Mouse (Mus musculus): Measurements from ENCODE around the gene Olig1. TPM values are rescaled to one million over a fixed set of nuclear protein-coding genes. Genes with fewer than 3 reads are reported as not detected.
A peak's percentile ranks its signal among the peaks of the same experiment; 100 is the strongest.
"Not testable (repeated sequence)": the region's sequence is repeated elsewhere in the genome, so short reads cannot be mapped to it uniquely, and the experiment has no call there.

Gene Olig1
- polyA plus RNA-seq, 1 experiment from 2014 or later, result 0.45 TPM

DNA sequence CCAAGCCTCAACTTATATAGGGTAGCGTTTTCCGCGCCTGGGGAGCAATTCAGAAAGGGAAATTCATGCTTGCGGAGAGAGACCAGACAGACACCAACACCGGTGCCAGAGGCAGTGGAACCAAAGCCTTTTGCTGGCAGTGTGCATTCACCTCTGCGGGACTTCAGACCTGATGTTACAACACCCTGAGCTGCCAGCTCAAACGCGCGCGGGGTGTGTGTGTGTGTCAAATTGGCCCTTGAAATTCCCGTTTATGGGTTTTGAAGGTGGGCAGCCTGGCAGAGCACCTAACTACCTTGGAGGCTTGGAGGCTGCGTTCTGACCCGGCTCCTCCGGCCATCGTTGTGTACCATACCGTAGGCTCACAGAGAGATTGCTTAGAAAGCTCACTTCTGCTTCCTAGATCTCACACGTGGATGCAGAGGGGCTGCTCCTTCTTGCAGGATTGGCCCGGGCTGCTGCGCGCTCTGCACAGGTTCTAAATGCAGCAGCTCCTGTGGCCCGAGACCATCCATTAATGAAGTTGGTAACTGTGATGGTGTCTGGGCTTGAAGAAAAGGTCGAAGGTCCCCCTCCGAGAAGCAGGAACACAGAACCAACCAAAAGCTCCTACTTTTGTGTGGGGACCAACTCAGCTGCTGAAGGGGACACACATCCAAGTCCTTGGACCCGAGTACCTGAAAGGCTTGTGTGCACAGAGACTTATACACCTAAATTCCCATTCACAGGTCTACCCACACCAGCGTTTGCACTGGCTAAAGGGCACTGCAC, 36.9 kb upstream of the Olig1 start:
- Histone ChIP-seq H3K9ac (ENCODE audit: low read length) (no peak overlapping the region), H3K4me3 (ENCODE audit: low read depth, low read length) (no peak overlapping the region), H3K9me3 (ENCODE audit: control insufficient read depth, low read length) (no peaks in the 10 kb centered on the region), H3K27me3 (ENCODE audit: control insufficient read depth, insufficient read depth, low read length) (peaks cover 96% of the 10 kb centered on the region), H3K4me1 (ENCODE audit: control insufficient read depth, insufficient read depth, low read length) (no peaks in the 10 kb centered on the region), H3K4me2 (ENCODE audit: low read depth) (no peak overlapping the region; the same call in 1 of the 2 replicates), H3K27ac (ENCODE audit: low read depth, low read length) (no peak overlapping the region), H3K36me3 (ENCODE audit: control insufficient read depth, insufficient read depth, low read length) (no peaks in the 10 kb centered on the region)
- peak; percentile 21 for DNase-seq (ENCODE audit: low spot score)
- no peak for ATAC-seq (ENCODE audit: insufficient read depth, low FRiP score, low TSS enrichment)
- WGBS, result 3% methylated on average over 25 of the region's 25 CpGs

DNA sequence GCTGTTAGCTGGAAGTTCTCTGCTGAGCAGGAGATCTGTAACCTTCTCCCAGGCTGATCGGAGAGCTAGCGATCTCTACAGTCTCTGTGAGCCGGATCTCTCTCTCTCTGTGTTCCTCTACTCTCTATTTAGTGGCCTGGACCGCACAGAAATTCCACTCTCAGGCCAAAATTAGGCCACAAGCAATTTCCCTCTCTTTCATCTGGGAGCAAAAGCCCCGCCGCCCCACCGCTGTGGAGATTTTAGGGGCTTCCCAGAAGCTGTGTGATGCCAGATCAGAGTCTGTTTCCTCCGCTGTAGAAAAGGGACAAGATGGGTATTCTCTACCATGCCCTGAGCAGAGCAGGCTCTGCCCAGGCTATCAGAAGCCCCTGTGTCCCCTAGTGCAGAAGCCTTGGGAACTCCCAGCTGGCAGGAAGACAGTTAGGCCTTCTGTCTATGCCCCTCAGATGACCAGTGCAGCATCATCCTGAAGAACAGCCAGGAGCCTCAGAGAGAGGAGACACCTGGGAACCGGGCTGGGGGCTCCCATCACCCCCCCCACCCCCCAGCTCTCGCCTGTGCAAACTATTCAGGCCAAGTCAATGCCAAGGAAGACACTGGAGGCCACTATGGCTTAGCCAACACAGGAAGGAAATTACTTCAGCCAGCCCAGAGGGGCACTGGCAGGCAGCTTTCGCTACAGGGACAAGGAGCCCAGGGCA, 36.2 kb upstream of the Olig1 start:
- WGBS, result 8% methylated on average over 11 of the region's 11 CpGs
- Histone ChIP-seq H3K4me2 (ENCODE audit: low read depth) (no peak overlapping the region), H3K36me3 (ENCODE audit: control insufficient read depth, insufficient read depth, low read length) (no peaks in the 10 kb centered on the region)

DNA sequence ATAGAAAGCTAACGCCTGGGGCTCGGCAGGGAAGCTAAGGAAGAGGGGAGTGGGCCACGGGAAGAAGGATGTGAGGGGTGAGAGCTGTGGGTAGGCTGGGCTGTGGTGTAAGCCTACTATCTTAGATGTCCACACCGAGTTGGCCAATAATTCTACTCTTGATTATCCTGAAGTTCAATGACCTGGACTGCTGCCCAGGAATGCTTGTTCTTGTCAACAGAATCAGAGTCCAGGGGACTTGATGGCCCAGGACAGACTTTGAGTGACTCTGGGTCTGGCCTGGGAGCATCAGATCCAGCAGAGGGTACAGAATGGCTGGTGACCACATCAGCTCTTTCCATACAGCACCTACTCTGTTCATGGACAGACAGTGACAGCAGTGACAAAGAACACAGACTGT, 30.5 kb upstream of the Olig1 start:
- no peaks in the 10 kb centered on the region for H3K4me1 ChIP-seq (ENCODE audit: control insufficient read depth, insufficient read depth, low read length)
- no peak overlapping the region for H3K9ac ChIP-seq (ENCODE audit: low read length)
- peaks cover 64% of the 10 kb centered on the region for H3K27me3 ChIP-seq (ENCODE audit: control insufficient read depth, insufficient read depth, low read length)
- ATAC-seq (ENCODE audit: insufficient read depth, low FRiP score, low TSS enrichment) (no peak), DNase-seq (ENCODE audit: low spot score) (no peak)
- H3K27ac ChIP-seq (ENCODE audit: low read depth, low read length), result no peak overlapping the region
- no peaks in the 10 kb centered on the region for H3K9me3 ChIP-seq (ENCODE audit: control insufficient read depth, low read length)
- no peaks in the 10 kb centered on the region for H3K36me3 ChIP-seq (ENCODE audit: control insufficient read depth, insufficient read depth, low read length)
- WGBS, result 72% methylated on average over 4 of the region's 4 CpGs
- no peak overlapping the region for H3K4me2 ChIP-seq (ENCODE audit: low read depth)
- no peak overlapping the region for H3K4me3 ChIP-seq (ENCODE audit: low read depth, low read length)

More for the DNA sequence above, 36.2 kb upstream of the Olig1 start:
- Histone ChIP-seq H3K4me1 (ENCODE audit: control insufficient read depth, insufficient read depth, low read length) (no peaks in the 10 kb centered on the region), H3K4me3 (ENCODE audit: low read depth, low read length) (no peak overlapping the region), H3K9ac (ENCODE audit: low read length) (no peak overlapping the region), H3K27ac (ENCODE audit: low read depth, low read length) (no peak overlapping the region), H3K27me3 (ENCODE audit: control insufficient read depth, insufficient read depth, low read length) (peaks cover 96% of the 10 kb centered on the region), H3K9me3 (ENCODE audit: control insufficient read depth, low read length) (no peaks in the 10 kb centered on the region)
- ATAC-seq (ENCODE audit: insufficient read depth, low FRiP score, low TSS enrichment), result no peak
- DNase-seq (ENCODE audit: low spot score), result peak; percentile 17

DNA sequence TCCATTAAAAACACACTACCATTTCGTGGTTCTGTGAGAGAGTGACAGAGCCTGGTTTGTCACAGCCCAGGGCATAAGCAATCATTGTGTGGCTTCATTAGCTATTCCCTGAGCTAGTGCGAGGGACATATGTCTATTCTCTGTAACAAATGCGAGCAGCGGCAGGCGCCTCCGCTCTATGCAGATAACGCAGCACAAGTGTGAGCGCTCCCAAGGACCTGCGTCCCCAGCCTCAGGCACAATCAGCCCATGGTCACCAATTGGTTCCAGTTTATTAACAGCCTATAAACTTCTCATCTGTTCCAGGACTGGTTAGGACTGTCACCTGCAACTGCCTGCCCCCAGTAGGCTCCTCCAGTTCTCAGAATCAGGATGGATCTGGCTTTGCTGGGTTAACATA, 23.3 kb upstream of the Olig1 start:
- H3K9ac ChIP-seq (ENCODE audit: low read length), result no peak overlapping the region
- H3K4me1 ChIP-seq (ENCODE audit: control insufficient read depth, insufficient read depth, low read length), result no peaks in the 10 kb centered on the region
- H3K27ac ChIP-seq (ENCODE audit: low read depth, low read length), result no peak overlapping the region
- no peaks in the 10 kb centered on the region for H3K9me3 ChIP-seq (ENCODE audit: control insufficient read depth, low read length)
- no peak overlapping the region for H3K4me3 ChIP-seq (ENCODE audit: low read depth, low read length)
- H3K36me3 ChIP-seq (ENCODE audit: control insufficient read depth, insufficient read depth, low read length), result no peaks in the 10 kb centered on the region
- WGBS, result 24% methylated on average over 9 of the region's 9 CpGs
- H3K4me2 ChIP-seq (ENCODE audit: low read depth), result no peak overlapping the region
- DNase-seq (ENCODE audit: low spot score), result peak; percentile 60
- peak; percentile 73 for ATAC-seq (ENCODE audit: insufficient read depth, low FRiP score, low TSS enrichment)
- peaks cover 25% of the 10 kb centered on the region for H3K27me3 ChIP-seq (ENCODE audit: control insufficient read depth, insufficient read depth, low read length)

GRCm38 (mm10) chr16:91255419-91256164, 14.0 kb upstream of the Olig1 start:
- not testable (repeated sequence) for ATAC-seq (ENCODE audit: insufficient read depth, low FRiP score, low TSS enrichment); DNase-seq (ENCODE audit: low spot score); H3K4me3 ChIP-seq (ENCODE audit: low read depth, low read length); H3K4me2 ChIP-seq (ENCODE audit: low read depth); H3K9ac ChIP-seq (ENCODE audit: low read length); H3K36me3 ChIP-seq (ENCODE audit: control insufficient read depth, insufficient read depth, low read length); H3K9me3 ChIP-seq (ENCODE audit: control insufficient read depth, low read length); H3K4me1 ChIP-seq (ENCODE audit: control insufficient read depth, insufficient read depth, low read length); H3K27ac ChIP-seq (ENCODE audit: low read depth, low read length)
- WGBS, result 15% methylated on average over 20 of the region's 28 CpGs
- peaks cover 44% of the 10 kb centered on the region for H3K27me3 ChIP-seq (ENCODE audit: control insufficient read depth, insufficient read depth, low read length)

DNA sequence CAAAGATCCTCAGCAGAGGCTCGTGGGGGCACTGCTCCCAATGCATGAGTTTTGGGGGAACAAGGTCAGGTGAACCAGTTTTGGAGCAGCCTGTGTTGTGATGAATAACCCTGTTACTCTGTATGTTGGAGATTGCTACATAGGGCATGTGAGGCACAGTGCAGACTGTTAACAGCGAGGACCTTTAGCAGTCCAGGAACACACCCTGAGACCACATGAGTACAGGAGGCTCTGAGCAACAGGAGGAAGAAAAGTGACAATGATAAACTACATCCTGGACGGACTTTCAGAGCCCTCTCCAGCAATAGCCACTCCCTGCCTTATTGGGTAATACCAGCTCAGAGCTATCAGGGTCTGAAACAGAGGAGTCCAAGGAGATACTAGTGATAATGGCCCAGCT, 10.6 kb upstream of the Olig1 start:
- Histone ChIP-seq H3K27me3 (ENCODE audit: control insufficient read depth, insufficient read depth, low read length) (peaks cover 62% of the 10 kb centered on the region), H3K27ac (ENCODE audit: low read depth, low read length) (no peak overlapping the region), H3K4me3 (ENCODE audit: low read depth, low read length) (no peak overlapping the region), H3K9ac (ENCODE audit: low read length) (no peak overlapping the region), H3K36me3 (ENCODE audit: control insufficient read depth, insufficient read depth, low read length) (no peaks in the 10 kb centered on the region), H3K4me2 (ENCODE audit: low read depth) (no peak overlapping the region), H3K4me1 (ENCODE audit: control insufficient read depth, insufficient read depth, low read length) (no peaks in the 10 kb centered on the region), H3K9me3 (ENCODE audit: control insufficient read depth, low read length) (no peaks in the 10 kb centered on the region)
- DNase-seq (ENCODE audit: low spot score) (no peak), ATAC-seq (ENCODE audit: insufficient read depth, low FRiP score, low TSS enrichment) (no peak)
- 64% methylated on average over 3 of the region's 3 CpGs for WGBS

DNA sequence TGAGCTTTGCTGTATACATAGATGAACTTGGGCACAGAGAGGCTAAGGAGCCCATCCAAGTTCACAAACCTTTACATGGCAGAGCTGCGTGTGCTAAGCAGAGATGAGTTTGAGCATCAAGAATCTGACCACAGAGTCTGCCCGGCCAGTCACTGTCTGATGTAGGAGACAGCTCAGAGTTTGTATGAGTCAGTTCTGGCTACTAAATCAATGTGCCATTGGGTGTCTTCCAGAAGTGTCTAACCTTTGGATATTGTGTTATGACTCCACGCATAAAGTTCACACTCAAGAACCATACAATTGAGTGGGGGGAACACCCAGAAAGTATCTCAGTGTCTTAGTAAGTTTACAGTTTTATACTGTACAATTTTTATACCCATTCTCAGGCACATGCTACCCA, 8.7 kb upstream of the Olig1 start:
- Histone ChIP-seq H3K27me3 (ENCODE audit: control insufficient read depth, insufficient read depth, low read length) (peaks cover 67% of the 10 kb centered on the region), H3K4me2 (ENCODE audit: low read depth) (no peak overlapping the region), H3K9ac (ENCODE audit: low read length) (no peak overlapping the region), H3K27ac (ENCODE audit: low read depth, low read length) (no peak overlapping the region), H3K4me1 (ENCODE audit: control insufficient read depth, insufficient read depth, low read length) (no peaks in the 10 kb centered on the region), H3K4me3 (ENCODE audit: low read depth, low read length) (no peak overlapping the region), H3K36me3 (ENCODE audit: control insufficient read depth, insufficient read depth, low read length) (no peaks in the 10 kb centered on the region), H3K9me3 (ENCODE audit: control insufficient read depth, low read length) (no peaks in the 10 kb centered on the region)
- ATAC-seq (ENCODE audit: insufficient read depth, low FRiP score, low TSS enrichment) (no peak), DNase-seq (ENCODE audit: low spot score) (no peak)
- 89% methylated on average over 3 of the region's 3 CpGs for WGBS

GRCm38 (mm10) chr16:91262467-91263220, 6.9 kb upstream of the Olig1 start:
- no peaks in the 10 kb centered on the region for H3K4me1 ChIP-seq (ENCODE audit: control insufficient read depth, insufficient read depth, low read length)

More at GRCm38 (mm10) chr16:91262467-91263220, 6.9 kb upstream of the Olig1 start:
- DNase-seq (ENCODE audit: low spot score) (no peak), ATAC-seq (ENCODE audit: insufficient read depth, low FRiP score, low TSS enrichment) (no peak)
- Histone ChIP-seq H3K27ac (ENCODE audit: low read depth, low read length) (no peak overlapping the region), H3K4me2 (ENCODE audit: low read depth) (no peak overlapping the region), H3K9me3 (ENCODE audit: control insufficient read depth, low read length) (no peaks in the 10 kb centered on the region), H3K4me3 (ENCODE audit: low read depth, low read length) (no peak overlapping the region), H3K9ac (ENCODE audit: low read length) (no peak overlapping the region), H3K27me3 (ENCODE audit: control insufficient read depth, insufficient read depth, low read length) (peaks cover 67% of the 10 kb centered on the region), H3K36me3 (ENCODE audit: control insufficient read depth, insufficient read depth, low read length) (no peaks in the 10 kb centered on the region)
- WGBS, result 33% methylated on average over 12 of the region's 12 CpGs

Data from neural tube, embryonic 11.5 days (tissue).